Mouse (Mus musculus) CH12.LX (cell line): ENCODE data around the gene Defb25.

Source experiments
- CTCF ChIP-seq, 2 experiments: IDR thresholded peaks in 1 of 2; conservative IDR thresholded peaks in 1 of 2; 2 replicates each; pipeline ENCODE4 v1.5.1; 2011 to 2012; ENCODE audit warnings: low read depth in 2 of 2, low read length in 2 of 2, improper control_type of control experiment in 1 of 2, inconsistent platforms in 1 of 2, mild to moderate bottlenecking in 1 of 2, moderate library complexity in 1 of 2
- NRF1 ChIP-seq: IDR thresholded peaks from 2 replicates; pipeline ENCODE4 v1.6.1; 2014; ENCODE audit warnings: low read depth, mild to moderate bottlenecking, inconsistent platforms, low read length, improper control_type of control experiment, moderate library complexity
- RAD21 ChIP-seq: IDR thresholded peaks from 2 replicates; pipeline ENCODE4 v1.6.1; 2011; ENCODE audit warnings: low read depth, mild to moderate bottlenecking, low read length, improper control_type of control experiment, moderate library complexity
- TCF12 ChIP-seq: IDR thresholded peaks from 2 replicates; pipeline ENCODE4 v1.6.1; 2014; ENCODE audit warnings: low read depth, mild to moderate bottlenecking, inconsistent platforms, low read length, improper control_type of control experiment

DNA sequence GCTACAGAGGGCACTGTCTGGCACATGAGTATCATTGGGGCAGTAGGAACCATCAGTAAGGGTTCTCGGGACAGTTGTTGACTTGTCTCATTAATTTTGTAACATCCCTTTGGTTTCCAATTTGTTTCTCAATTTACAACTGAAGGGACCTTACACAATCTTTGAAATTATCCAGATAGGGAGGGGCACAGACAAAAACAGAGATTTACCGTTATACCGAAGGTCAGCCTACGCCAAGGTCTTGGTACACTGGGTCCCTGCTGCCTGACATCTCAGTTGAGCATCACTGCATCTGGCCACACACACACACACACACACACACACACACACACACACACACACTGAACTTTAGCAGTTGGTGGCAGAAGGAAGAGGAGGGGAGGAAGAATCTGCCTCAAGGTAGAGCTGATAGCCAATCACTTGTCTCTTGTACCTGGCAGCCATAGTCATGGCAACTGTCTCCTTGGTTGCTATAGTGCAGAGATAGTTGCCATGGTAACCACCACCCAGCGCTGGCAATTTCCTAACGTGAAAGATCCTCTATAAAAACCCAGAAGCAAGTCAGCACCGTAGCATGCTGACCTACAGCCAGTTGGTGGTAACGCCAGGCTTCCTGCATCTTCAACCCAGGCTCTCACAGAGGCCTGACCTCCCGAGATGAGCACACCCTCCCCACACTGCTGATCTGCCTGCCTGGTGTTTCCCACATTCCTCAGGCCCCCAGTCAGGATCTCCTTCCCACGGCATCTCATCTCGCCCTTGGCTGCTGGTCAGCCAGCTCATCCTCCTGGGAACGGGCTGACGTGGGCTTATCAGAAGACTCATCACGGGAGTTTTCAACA lies 31.2 kb upstream of the Defb25 start:
- TF ChIP-seq NRF1 = no peak
- TF ChIP-seq TCF12 = no peak
- TF ChIP-seq CTCF (conservative IDR thresholded peaks at IDR 0.05 in 1 of 2, IDR thresholded peaks at IDR 0.05 in 1 of 2; ENCODE audit: low read depth in 2 of 2, low read length in 2 of 2) = no peak
- no peak for TF ChIP-seq RAD21
